Mouse (Mus musculus) megakaryocyte, embryonic 14.5 days (primary cell): Measurements from ENCODE around the gene Zc3h10.

ENCODE experiments used
- FLI1 ChIP-seq: IDR thresholded peaks from 2 replicates; pipeline ENCODE4 v1.6.1; 2012; ENCODE audit warnings: low read length, inconsistent platforms, mixed read lengths
- GATA1 ChIP-seq: IDR thresholded peaks from 3 replicates; pipeline ENCODE4 v1.6.1; 2012; ENCODE audit warnings: mixed read lengths, low read length, inconsistent platforms, borderline replicate concordance

GRCm38 (mm10) chr10:128524111-128524731, 23.4 kb downstream of the Zc3h10 start:
- no peak for TF ChIP-seq GATA1
- TF ChIP-seq FLI1 = no peak
